Mouse (Mus musculus): ENCODE measurements around the gene Tmem251. TPM values are rescaled to one million over a fixed set of nuclear protein-coding genes. Genes with fewer than 3 reads are reported as not detected.
A peak's percentile ranks its signal among the peaks of the same experiment; 100 is the strongest.

Tmem251 gene
- 12.6 and 14.7 TPM in 2 replicates for polyA plus RNA-seq (2014; fragmentation: Nextera tagmentation; extraction: Ambion mirVana)

GRCm38 (mm10) chr12:102743589-102744574 lies at the start of gene Tmem251, which contains the start of gene Moap1:
Gene Tmem251 (plus strand): TSS chr12:102743762.
Gene Moap1 (minus strand): TSS chr12:102743661.
- peak; percentile 94 for ATAC-seq (replicated peaks; ENCODE audit: low FRiP score, low TSS enrichment, low read depth)
- Histone ChIP-seq H3K9me3 (ENCODE audit: control insufficient read depth, low read length) (no peaks in the 10 kb centered on the region), H3K4me1 (replicated peaks; ENCODE audit: control insufficient read depth, insufficient read depth, low read length) (peaks cover 14% of the 10 kb centered on the region), H3K9ac (ENCODE audit: low read length) (peak within 1 kb of the TSS; percentile 76), H3K27ac (ENCODE audit: low read depth) (peak within 1 kb of the TSS; percentile 78), H3K4me2 (ENCODE audit: low read length) (peak within 1 kb of the TSS; percentile 75), H3K36me3 (ENCODE audit: control insufficient read depth, insufficient read depth, low read length) (peaks cover 24% of the 10 kb centered on the region), H3K4me3 (ENCODE audit: low read depth, low read length) (peak within 1 kb of the TSS; percentile 72), H3K27me3 (replicated peaks; ENCODE audit: control insufficient read depth, insufficient read depth, low read length) (no peaks in the 10 kb centered on the region)
- under 1% methylated on average over 61 of the region's 63 CpGs for WGBS
- DNase-seq (ENCODE audit: low spot score), result peak; percentile 92

- Histone ChIP-seq H3K4me2 (ENCODE audit: low read length) (no peak overlapping the region), H3K27me3 (replicated peaks; ENCODE audit: control insufficient read depth, insufficient read depth, low read length) (no peaks in the 10 kb centered on the region), H3K9me3 (ENCODE audit: control insufficient read depth, low read length) (no peaks in the 10 kb centered on the region), H3K36me3 (ENCODE audit: control insufficient read depth, insufficient read depth, low read length) (no peaks in the 10 kb centered on the region), H3K27ac (ENCODE audit: low read depth) (no peak overlapping the region), H3K4me1 (replicated peaks; ENCODE audit: control insufficient read depth, insufficient read depth, low read length) (peaks cover 46% of the 10 kb centered on the region), H3K4me3 (ENCODE audit: low read depth, low read length) (no peak overlapping the region), H3K9ac (ENCODE audit: low read length) (no peak overlapping the region)
- ATAC-seq (replicated peaks; ENCODE audit: low FRiP score, low TSS enrichment, low read depth) (no peak), DNase-seq (ENCODE audit: low spot score) (no peak)
- WGBS, result 70% methylated on average over 18 of the region's 18 CpGs
Measured at GRCm38 (mm10) chr12:102695369-102696239, 48.0 kb upstream of the Tmem251 start.

- no peak overlapping the region for H3K9ac ChIP-seq (ENCODE audit: low read length)
- ATAC-seq (replicated peaks; ENCODE audit: low FRiP score, low TSS enrichment, low read depth) (no peak), DNase-seq (ENCODE audit: low spot score) (no peak)
- WGBS, result 84% methylated on average over 14 of the region's 14 CpGs
- H3K36me3 ChIP-seq (ENCODE audit: control insufficient read depth, insufficient read depth, low read length), result no peaks in the 10 kb centered on the region
- H3K4me2 ChIP-seq (ENCODE audit: low read length), result no peak overlapping the region
- no peak overlapping the region for H3K27ac ChIP-seq (ENCODE audit: low read depth)
- no peak overlapping the region for H3K4me3 ChIP-seq (ENCODE audit: low read depth, low read length)
- H3K27me3 ChIP-seq (replicated peaks; ENCODE audit: control insufficient read depth, insufficient read depth, low read length), result no peaks in the 10 kb centered on the region
- H3K4me1 ChIP-seq (replicated peaks; ENCODE audit: control insufficient read depth, insufficient read depth, low read length), result peaks cover 40% of the 10 kb centered on the region
- H3K9me3 ChIP-seq (ENCODE audit: control insufficient read depth, low read length), result no peaks in the 10 kb centered on the region
Measured at GRCm38 (mm10) chr12:102696635-102697354, 46.8 kb upstream of the Tmem251 start.

GRCm38 (mm10) chr12:102697381-102697780 lies 46.2 kb upstream of the Tmem251 start:
- H3K27me3 ChIP-seq (replicated peaks; ENCODE audit: control insufficient read depth, insufficient read depth, low read length), result no peaks in the 10 kb centered on the region
- 69% methylated on average over 7 of the region's 7 CpGs for WGBS
- DNase-seq (ENCODE audit: low spot score) (no peak), ATAC-seq (replicated peaks; ENCODE audit: low FRiP score, low TSS enrichment, low read depth) (no peak)
- H3K4me2 ChIP-seq (ENCODE audit: low read length), result no peak overlapping the region
- no peak overlapping the region for H3K27ac ChIP-seq (ENCODE audit: low read depth)
- H3K36me3 ChIP-seq (ENCODE audit: control insufficient read depth, insufficient read depth, low read length), result no peaks in the 10 kb centered on the region
- no peaks in the 10 kb centered on the region for H3K9me3 ChIP-seq (ENCODE audit: control insufficient read depth, low read length)
- H3K4me1 ChIP-seq (replicated peaks; ENCODE audit: control insufficient read depth, insufficient read depth, low read length), result peaks cover 45% of the 10 kb centered on the region
- H3K4me3 ChIP-seq (ENCODE audit: low read depth, low read length), result no peak overlapping the region
- no peak overlapping the region for H3K9ac ChIP-seq (ENCODE audit: low read length)

GRCm38 (mm10) chr12:102698089-102698684 lies 45.4 kb upstream of the Tmem251 start:
- no peak overlapping the region for H3K4me3 ChIP-seq (ENCODE audit: low read depth, low read length)
- no peaks in the 10 kb centered on the region for H3K36me3 ChIP-seq (ENCODE audit: control insufficient read depth, insufficient read depth, low read length)
- H3K27ac ChIP-seq (ENCODE audit: low read depth), result no peak overlapping the region
- no peaks in the 10 kb centered on the region for H3K27me3 ChIP-seq (replicated peaks; ENCODE audit: control insufficient read depth, insufficient read depth, low read length)
- peaks cover 47% of the 10 kb centered on the region for H3K4me1 ChIP-seq (replicated peaks; ENCODE audit: control insufficient read depth, insufficient read depth, low read length)
- 19% methylated on average over 1 of the region's 1 CpGs for WGBS
- DNase-seq (ENCODE audit: low spot score), result no peak
- ATAC-seq (replicated peaks; ENCODE audit: low FRiP score, low TSS enrichment, low read depth), result no peak; the same call in 1 of the 2 replicates
- no peaks in the 10 kb centered on the region for H3K9me3 ChIP-seq (ENCODE audit: control insufficient read depth, low read length)
- no peak overlapping the region for H3K9ac ChIP-seq (ENCODE audit: low read length)
- no peak overlapping the region for H3K4me2 ChIP-seq (ENCODE audit: low read length)

- no peak for ATAC-seq (replicated peaks; ENCODE audit: low FRiP score, low TSS enrichment, low read depth)
- H3K27ac ChIP-seq (ENCODE audit: low read depth), result no peak overlapping the region
Measured at GRCm38 (mm10) chr12:102699156-102699555, 44.4 kb upstream of the Tmem251 start.

GRCm38 (mm10) chr12:102700453-102700852 lies 43.1 kb upstream of the Tmem251 start:
- H3K4me1 ChIP-seq (replicated peaks; ENCODE audit: control insufficient read depth, insufficient read depth, low read length), result peaks cover 56% of the 10 kb centered on the region
- H3K27me3 ChIP-seq (replicated peaks; ENCODE audit: control insufficient read depth, insufficient read depth, low read length), result no peaks in the 10 kb centered on the region
- H3K27ac ChIP-seq (ENCODE audit: low read depth), result no peak overlapping the region
- DNase-seq (ENCODE audit: low spot score) (no peak), ATAC-seq (replicated peaks; ENCODE audit: low FRiP score, low TSS enrichment, low read depth) (no peak)
- 52% methylated on average over 12 of the region's 12 CpGs for WGBS
- H3K4me3 ChIP-seq (ENCODE audit: low read depth, low read length), result no peak overlapping the region
- no peak overlapping the region for H3K4me2 ChIP-seq (ENCODE audit: low read length)
- no peak overlapping the region for H3K9ac ChIP-seq (ENCODE audit: low read length)
- no peaks in the 10 kb centered on the region for H3K36me3 ChIP-seq (ENCODE audit: control insufficient read depth, insufficient read depth, low read length)
- H3K9me3 ChIP-seq (ENCODE audit: control insufficient read depth, low read length), result no peaks in the 10 kb centered on the region

More at GRCm38 (mm10) chr12:102699156-102699555, 44.4 kb upstream of the Tmem251 start:
- no peak overlapping the region for H3K4me3 ChIP-seq (ENCODE audit: low read depth, low read length)
- H3K27me3 ChIP-seq (replicated peaks; ENCODE audit: control insufficient read depth, insufficient read depth, low read length), result no peaks in the 10 kb centered on the region
- no peaks in the 10 kb centered on the region for H3K9me3 ChIP-seq (ENCODE audit: control insufficient read depth, low read length)
- peaks cover 56% of the 10 kb centered on the region for H3K4me1 ChIP-seq (replicated peaks; ENCODE audit: control insufficient read depth, insufficient read depth, low read length)
- DNase-seq (ENCODE audit: low spot score), result no peak
- no peaks in the 10 kb centered on the region for H3K36me3 ChIP-seq (ENCODE audit: control insufficient read depth, insufficient read depth, low read length)
- no peak overlapping the region for H3K4me2 ChIP-seq (ENCODE audit: low read length)
- 37% methylated on average over 1 of the region's 1 CpGs for WGBS
- H3K9ac ChIP-seq (ENCODE audit: low read length), result no peak overlapping the region

Measured in intestine, embryonic 14.5 days (tissue).